Mouse (Mus musculus) ES-Bruce4 (cell line): ENCODE data around the gene Tfec.

Source experiments
- CTCF ChIP-seq: IDR thresholded peaks from one replicate; pipeline ENCODE4 v1.8.1; 2011; ENCODE audit warnings: low read depth, low read length
- EP300 ChIP-seq: IDR thresholded peaks from 2 replicates; pipeline ENCODE4 v1.6.1; 2011; ENCODE audit warnings: low read depth, low read length; ENCODE audit not compliant: insufficient read depth
- POLR2A ChIP-seq: IDR thresholded peaks from one replicate; pipeline ENCODE4 v1.8.1; 2011; ENCODE audit warnings: low read length; ENCODE audit not compliant: insufficient read depth

DNA sequence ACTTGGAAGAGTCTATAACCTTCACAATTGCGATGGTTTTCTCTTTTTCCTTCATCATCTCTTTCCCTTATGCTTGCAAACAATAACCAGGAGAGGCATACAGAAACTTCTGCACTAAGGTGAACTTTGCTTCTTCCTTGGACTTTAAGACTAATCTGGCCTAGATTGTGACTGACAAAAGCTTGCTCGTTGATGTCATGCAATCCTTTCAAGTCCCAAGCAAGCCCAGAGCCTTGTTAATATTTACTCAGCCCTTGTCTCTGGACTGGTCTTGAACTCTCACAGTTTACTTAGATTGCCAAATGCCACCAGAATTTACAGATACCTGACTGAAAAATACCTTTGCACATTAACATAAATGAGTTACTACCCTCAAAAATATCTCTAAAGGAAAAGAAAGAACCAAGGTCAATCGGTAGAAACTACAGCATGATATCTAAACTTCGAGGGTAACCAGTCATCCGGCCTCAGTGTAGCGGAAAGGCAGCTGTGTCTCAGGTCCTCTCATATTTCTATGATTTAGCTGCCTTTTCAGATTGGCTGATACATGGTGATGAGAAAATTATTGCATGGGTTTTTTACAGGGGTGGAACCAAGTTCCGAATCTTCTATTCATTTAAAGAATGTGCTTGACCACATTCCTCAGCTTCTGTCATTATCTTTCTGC is 42.2 kb downstream of the Tfec start:
- TF ChIP-seq CTCF (no peak), POLR2A (no peak), EP300 (no peak)
